Mouse (Mus musculus): ENCODE data around the gene Hspa12b.

Hspa12b gene

DNA sequence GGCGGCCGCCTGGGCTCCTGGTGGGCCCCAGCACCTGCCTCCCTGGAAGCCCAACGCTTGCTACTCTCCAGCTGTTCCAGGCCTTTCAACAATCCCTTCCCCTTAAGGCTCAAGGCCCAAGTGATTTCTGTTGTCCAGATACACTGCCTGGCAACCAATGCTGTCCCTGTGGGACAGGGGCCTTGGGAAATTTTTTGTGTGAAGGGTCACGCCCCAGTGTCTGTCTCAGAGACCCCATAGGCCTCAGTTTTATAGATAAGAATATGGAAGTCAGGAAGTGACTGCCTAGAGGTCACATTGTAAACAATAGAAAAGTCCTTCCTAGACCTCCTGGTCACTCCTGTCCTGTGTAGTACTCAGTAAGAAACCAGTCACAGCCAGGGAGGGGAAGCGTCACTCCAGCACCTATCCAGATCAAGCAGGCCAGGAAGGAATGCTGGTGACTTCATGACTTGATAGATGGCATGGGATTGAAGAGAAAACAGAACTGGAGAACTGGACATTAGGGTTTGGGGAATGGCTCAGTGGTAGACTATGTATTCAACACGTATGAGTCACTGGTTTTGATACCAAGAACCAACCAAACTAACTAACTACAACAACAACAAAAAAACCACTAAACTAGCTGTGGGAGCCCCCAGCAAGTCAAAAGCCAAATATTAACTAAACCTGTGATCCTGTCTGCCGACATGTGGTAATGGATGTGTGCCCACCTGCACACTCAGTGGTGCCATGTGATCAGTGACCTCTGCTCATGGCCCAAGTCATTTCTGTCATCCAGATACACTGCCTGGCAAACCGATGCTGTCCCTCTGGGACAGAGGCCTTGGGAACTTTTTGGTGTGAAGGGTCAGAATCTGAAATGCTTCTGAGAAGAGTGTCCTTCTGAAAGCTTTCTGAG, 21.5 kb downstream of the Hspa12b start:
- DNase-seq (ENCODE audit: low read depth): no peak

DNA sequence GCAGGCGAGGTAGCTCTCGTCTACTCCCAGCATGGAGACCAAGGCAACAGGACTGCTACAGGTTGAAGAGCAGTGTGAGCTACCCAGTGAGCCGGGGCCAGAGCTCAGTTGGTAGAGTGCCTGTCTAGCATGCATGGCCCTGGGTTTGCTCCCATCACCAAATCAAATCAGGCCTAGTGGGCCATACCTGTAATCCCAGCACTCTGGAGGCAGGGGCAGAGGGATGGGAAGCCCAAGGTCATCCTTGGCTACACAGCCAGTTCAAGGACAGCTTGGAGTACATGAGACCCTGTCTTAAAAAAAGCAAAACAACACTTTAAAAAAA, 22.1 kb downstream of the Hspa12b start:
- no peak for DNase-seq (ENCODE audit: low read depth)

DNA sequence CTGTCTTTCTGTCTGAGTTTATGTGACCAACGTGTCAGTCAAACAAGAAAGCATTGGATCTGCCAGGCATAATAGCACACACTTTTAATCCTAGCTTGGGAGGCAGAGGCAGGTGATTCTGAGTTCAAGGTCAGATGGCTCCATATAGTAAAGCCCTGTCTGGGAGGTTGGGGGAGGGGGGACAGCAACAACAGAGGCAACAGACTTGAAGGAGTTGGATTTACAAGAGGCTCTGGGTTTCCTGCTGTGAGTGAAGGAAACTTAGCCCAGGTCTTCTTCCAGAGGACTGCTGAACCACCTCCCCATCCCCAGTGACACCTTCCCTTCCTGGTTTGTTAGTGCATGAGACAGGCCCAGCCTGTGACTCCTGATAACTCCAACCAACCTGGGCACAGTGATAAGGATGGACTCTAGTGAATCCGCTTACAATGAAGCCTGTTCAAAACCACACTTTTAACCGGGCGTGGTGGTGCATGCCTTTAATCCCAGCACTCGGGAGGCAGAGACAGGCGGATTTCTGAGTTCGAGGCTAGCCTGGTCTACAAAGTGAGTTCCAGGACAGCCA, 25.2 kb downstream of the Hspa12b start:
- DNase-seq (ENCODE audit: low read depth): no peak

DNA sequence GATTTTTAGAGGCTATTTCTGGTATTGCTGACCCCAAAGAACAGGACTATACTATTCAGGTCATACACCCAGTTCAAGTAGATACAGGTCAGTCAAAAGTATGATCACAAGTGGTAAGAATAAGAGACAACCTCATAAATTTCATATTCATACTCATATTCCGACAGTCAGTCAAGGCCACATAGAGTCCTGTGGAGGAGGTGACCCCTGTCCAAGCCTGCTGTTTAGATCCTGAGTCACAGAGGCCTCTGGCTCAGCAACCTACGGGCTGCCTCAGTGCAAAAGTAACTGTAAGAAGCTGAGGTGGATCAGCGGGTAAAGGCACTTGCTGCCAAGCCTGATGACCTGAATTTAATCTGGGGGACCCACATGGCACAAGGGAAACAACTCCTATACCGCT, 27.0 kb downstream of the Hspa12b start:
- DNase-seq (ENCODE audit: low read depth): no peak

DNA sequence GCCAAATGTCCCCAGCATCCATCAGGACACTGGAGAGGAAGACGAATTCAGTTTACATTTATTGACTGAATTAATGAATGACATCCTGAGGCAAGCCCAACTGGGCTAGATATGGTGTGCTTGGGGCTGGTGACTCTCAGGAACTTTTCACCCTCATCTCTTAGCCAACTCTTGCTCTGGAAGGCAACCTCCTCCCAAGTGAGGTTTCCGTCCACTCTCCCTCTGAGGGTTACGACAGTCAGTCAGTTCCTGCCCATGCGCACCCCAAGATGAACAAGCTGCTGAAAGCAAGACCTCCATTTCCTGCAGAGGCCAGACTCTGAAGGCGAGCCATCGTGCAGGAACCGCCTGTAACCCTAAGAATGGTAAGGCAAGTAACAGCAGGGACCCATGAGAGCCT, 29.9 kb downstream of the Hspa12b start:
- peak; percentile 68 for DNase-seq (ENCODE audit: low read depth)

DNA sequence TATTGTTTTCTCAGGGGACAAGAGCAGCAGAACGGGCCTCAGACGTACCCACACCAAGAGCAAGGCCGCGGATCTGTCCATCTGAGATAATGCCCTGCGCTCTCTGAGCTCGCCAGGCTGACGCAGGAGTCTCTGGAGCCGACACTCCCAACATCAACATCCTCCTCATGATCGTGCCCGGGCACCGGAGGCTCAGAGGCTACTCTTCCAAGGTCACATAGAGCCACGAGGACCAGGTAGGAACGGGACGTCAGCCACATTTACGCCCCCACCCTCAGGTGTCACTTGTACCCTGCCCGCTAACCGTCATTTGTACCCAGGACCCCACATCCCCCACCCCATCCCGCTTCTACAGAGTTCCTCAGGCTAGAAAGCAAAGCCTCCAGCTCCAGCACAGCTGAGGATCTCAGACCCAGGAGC, 32.4 kb downstream of the Hspa12b start:
- peak; percentile 57 for DNase-seq (ENCODE audit: low read depth)

DNA sequence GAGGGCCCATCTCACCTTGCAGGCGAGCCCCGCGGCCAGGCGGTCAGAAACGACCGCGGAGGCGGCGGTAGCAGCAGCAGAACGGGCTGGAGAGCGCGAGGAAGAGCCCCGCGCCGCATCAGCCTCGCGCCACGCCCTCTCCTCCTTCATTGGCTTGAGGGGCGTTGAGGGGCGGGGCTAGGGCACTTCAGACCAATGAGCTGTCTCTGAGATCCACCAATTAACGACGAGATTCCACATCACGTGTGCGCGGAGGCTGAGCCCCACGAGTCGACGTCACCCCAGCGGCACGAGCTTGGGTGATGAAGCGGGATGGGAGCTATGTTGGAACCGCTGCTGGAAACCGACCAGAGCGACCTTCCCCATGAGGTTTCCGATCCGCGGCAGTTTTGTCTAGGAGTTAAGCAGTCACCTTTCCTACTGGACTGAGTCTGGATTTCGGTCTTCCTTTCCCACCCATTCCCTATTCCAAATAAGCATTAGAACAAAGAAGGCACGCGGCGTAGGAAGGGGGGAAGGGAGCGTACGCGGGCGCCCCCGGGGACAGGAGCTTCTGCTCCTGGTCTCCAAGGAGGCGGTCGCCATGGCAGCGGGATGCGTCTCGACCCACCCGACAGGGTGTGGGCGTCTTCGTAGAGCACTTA, 33.0 kb downstream of the Hspa12b start, which contains the start of gene 1700037H04Rik:
1700037H04Rik (minus strand) TSS at position 144 of the 644 bp plus-strand sequence.
- DNase-seq (ENCODE audit: low read depth): peak; percentile 99

DNA sequence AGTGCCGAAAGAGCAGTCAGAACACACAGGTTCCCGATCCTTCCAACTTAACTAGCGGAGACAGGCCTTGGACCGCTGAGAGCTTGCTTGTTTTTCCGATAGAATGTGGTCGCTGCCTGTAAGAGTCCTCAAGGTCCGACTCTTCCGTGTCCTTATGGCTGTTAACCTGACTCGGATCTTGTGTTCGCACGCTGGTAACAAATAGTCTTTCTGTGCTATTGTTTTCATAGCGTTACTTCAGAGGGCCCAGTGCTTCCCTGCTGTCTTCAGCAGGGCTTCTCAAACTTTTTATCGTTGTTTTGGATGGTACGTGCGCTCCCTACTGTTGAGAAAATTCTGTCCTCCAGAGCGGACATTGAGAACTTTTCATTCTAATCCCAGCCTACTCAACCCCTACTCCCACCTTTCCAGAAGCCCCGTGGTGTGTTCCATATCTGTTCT, 33.6 kb downstream of the Hspa12b start:
- DNase-seq (ENCODE audit: low read depth): peak; percentile 76

DNA sequence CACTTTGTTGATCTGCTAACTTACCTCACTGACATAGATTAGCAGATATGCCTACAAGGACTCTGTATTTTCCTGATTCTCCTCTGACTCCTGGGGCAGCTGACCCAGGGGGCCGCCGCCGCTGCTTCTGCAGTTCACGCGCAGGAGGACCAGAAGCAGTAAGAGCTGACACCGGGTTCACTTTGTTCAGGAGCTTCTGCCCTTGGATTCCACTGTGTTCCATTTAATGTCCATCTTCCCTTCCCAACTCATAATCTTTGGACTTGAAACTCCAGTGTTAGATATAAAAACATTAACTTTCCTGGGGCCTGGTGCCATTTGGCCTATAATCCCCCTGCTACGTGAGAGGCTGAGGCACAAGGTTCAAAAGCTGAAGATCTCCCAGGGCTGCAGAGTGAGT, 36.8 kb downstream of the Hspa12b start:
- no peak for DNase-seq (ENCODE audit: low read depth)

DNA sequence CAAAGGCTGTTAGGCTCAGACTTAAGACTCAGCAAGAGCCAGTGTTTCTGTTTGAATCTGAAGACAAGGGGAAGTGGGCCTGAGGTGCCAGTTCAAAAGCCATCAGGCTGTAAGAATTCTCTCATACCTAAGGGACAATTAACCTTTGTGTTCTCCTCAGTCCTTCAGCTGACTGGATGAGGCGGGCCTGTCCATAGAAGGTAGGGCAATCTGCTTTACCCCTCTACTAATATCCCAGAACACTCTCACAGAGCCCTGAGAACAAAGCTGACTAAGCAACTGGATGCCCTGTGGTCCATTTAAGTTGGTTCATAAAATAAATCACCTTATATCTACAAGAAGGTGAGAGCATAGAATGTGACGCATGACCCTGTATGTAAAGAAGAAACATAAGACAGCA, 39.1 kb downstream of the Hspa12b start:
- no peak for DNase-seq (ENCODE audit: low read depth)

DNA sequence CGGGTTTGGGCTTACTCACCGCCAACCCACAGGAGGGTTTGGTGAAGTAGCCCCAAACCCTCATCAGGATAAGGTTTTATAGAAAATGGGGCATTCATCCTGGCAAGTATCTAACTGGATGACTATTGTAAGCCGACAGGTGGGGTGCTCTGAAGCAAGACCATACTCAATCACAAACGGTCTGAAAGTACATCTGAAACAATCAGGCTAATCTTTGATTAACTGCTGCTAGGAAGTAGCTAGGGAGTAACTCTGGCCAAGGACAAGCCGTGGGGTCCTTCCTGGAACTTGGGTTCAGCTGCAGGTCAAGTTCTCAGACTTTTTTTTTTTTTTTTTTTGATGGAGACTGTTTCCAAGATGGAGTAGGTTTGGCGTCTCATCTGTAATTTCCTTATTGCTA, 40.9 kb downstream of the Hspa12b start:
- DNase-seq (ENCODE audit: low read depth): no peak

DNA sequence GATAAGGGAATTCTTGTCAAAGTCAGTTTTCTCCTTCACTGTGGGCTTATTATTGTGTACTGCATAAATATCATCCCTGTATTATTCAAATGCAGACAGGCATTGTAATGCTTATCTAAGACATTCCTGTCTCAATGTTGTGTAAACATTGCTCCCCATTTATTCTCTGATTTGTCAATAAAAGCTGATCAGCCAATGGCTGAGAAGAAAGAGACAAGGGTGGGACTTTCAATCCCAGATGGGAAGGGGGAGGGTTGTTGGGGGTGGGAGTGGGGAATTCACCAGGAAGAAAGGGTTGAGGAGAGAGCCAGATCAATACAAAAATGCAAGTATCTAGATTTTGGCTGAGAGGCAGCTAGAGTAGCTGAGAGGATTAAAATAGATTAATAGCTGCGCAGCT, 41.8 kb downstream of the Hspa12b start:
- no peak for DNase-seq (ENCODE audit: low read depth)

DNA sequence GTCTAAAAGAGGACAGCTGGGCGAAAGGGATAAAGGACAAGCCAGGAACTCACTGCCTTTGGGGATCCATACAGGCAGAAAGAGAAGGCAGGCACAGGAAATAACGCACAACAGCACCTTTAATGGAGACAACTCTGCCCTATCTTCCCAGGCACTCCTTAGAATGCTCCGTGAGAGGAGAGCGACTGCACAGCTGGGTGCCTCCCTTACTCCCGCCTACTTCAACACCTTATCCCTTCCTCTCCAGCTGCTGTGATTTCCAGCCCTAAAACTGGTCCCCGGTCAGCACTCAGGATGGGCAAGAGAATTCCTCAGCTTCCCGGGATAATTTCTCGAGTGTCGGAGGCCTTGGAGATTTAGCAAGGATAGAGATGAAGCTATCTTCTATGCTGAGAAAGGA, 43.9 kb downstream of the Hspa12b start:
- DNase-seq (ENCODE audit: low read depth): no peak

DNA sequence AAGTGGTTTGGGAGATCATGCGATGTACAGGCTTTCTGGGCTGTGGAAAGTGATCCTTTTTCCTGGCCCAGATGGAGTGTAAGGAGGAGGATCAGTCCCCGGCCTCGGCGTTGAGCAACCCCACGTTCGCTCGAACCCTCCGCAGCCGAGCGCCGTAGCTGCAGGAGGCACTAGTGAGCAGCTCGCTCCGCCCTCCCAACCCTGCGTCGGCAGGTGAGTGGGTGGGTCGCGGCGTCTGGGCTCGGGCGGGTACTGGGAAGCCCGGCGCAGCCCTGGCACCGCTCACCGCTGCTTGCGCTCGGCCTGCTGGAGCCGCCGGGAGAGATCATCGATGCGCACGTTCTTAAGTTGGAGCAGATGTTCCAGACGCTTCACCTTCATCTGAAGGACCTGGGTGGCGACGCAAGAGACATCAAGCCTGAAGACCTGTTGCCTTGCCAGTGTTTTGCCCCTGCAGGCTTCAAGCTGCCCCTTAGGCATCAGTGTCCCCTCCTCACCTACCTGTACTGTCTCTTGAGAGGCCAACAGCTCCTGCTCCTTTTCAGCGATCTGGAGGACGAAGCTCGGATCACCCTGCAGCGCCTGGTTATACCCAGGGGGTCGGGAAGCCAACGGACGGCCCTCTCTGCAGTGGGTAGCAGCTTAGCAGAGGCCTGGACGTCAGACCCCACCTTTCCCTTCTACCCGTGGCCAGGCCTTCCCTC, 44.5 kb downstream of the Hspa12b start:
- no peak for DNase-seq (ENCODE audit: low read depth)

DNA sequence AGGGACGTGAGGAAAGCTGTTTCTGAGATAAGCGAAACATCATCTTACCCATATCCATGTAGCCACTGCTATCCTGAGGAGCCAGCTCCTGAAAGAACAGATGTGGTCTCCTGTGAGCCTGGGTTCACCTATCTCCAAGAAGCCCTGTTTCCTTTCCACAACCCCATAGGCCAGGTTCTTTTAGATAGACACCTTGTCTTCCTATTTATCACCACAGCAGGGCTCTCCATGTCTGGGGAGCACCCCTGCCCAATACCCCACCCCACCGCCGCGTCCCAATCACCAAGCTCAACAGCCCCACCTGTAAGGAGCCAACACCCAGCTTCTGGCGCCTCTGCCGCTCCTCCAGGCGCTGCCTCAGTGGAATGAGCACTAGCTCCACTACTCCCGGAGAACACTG, 45.2 kb downstream of the Hspa12b start:
- no peak for DNase-seq (ENCODE audit: low read depth)

DNA sequence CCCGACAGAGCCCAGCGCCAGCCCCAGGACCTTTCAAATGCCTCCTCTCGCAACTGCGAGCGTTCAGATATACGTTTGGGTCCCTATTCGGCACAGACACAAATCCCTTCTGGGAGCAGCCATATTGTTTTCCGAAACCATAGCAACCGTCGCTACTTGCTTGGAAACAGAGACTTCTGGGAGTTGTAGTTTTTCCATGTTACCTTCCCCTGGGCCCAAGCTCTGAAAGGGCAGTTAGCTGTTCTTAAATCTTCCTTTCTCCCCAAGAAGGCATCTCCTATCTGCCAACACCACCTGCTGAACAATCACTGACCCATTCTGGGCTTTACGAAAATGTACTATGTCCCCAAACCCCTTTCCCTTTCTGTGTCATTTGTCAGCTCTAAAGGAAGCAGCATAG, 47.6 kb downstream of the Hspa12b start:
- DNase-seq (ENCODE audit: low read depth): peak; percentile 80

DNA sequence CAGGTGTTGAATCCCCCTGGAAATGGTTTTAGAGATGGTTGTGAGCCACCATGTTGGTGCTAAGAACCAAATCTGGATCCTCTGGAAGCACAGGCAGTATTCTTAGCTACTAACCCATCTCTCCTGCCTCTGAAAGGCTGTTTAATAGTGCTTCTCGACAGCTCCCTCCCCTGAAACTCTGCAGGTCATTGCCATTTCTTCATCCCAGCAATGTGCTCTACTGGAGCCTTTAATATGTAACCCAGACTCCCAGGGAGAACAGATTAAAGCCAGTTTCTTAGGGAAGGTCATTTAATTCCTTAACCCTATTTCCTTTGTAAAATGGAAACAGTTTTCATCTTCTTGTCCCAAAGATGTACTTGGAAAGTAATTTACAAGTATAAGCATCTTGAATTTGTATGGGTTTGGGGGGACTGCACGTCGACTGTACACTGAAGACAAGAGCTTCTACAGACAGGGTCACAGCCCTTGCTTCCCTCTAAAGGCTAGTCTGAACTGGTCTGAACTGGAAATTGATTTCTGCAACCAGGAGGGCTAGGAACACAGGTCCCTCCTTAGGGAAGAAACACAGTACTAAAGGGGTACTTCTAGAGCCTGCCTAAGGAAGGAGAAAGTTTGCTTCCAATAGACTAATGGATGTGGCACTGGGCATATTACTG, 48.3 kb downstream of the Hspa12b start:
- DNase-seq (ENCODE audit: low read depth): no peak

DNA sequence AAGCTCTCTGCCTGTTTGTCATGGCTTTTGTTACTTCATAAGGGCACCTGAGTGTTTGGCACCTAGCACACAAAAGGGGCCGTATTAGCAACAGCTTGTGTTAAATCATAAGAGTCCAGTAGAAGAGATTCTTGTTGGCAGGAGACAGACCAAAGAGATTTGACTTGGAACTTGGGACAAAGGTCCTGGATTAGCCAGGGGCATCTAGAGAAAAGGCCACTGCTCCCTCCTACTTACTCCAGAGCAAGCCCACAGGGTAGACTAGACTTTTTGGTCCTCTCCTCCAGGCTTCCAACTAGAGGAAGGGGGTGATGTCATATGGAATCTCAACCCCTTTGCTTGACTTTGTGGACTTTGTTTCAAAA, 48.8 kb downstream of the Hspa12b start:
- no peak for DNase-seq (ENCODE audit: low read depth)

DNA sequence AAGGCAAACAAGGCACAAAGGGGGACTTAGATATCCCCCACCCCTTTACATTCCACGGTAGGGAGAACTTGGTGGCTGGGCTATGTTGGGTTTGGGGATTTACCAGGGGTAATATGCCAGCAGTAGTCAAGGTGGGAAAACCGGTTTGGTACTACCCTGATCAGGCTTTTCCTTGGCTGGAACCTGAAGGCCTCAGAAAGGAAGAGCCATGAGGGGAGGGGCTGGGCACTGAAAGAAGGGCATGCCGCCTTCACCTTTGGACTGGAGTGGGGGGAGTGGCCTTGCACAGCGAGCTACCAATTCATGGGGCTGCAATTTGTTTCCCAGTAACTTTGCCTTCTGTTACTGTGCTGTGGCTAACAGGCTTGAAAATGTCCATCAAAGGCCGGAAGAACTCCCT, 49.4 kb downstream of the Hspa12b start:
- DNase-seq (ENCODE audit: low read depth): no peak

DNA sequence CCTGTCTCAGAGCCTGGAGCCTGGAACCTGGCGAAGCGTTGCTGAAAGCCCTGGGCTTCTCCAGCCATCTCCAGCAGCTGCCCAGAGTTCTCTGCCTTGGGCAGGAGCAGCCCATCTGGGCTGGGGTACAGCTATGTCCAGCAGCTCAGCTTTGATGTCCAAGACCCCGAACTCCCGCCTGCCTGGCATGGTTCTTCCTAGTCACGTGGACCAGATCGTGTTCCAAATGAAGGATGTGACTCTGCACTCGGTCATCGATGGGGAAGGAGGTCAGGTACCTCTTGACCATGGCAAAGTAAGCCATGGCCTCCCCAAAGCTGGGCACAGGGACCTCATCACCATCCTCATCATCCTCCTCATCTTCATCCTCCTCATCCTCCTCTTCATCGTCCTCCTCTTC, 50.9 kb downstream of the Hspa12b start:
- no peak for DNase-seq (ENCODE audit: low read depth)

DNA sequence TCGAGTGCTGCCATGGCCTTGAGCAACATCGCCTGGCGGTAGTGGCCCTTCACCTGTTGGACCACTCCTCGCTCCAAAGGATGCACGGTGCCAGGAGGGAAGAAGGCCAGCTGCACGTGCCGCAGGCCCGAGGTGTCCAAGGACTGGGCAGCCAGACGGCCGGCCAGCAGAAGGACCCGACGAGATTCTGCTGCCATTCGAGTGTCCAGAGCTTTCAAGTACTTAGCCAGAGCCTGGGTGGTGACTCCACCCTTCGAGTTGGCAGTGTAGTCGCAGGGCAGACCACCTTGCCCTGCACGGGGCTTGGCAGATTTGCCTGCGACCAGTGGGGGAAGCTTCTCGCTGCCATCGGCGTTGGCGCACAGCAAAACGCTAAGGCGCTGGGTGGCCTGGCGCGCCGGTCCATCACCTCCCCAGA, 51.8 kb downstream of the Hspa12b start:
- peak; percentile 24 for DNase-seq (ENCODE audit: low read depth)

DNA sequence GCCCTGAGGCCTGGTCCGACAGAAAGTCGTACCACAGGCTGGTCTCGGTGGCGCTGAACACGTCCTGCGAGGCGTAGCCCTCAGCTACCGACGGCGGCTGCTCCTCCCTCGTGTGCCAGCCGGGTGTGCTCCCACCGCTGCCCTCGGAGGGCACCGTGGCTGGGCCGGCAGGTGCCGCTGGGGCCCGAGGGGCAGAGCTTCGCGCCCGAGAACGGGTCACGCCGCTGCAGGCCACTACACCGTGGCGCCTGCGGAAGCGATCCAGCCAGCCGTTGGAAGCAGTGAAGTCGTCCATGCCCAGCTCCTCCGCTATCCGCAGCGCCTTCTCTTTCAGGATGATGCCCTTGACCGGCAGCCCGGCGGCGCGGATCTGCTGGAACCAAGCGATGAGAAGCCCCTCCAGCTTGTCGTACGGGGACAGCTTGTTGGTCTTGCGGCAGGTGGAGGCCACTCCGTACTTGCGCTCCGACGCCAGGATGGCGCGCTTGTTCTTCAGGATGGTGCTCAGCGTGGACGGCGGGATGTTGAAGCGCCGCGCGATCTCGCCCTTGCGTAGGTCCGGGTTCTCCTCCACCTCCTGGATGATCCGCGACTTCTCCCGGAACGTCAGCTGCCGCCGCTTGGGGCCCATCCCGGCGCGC, 52.3 kb downstream of the Hspa12b start:
- peak; percentile 75 for DNase-seq (ENCODE audit: low read depth)
